Mouse (Mus musculus): ENCODE results near the gene Prelid3b. TPM values are rescaled to one million over a fixed set of nuclear protein-coding genes. Genes with fewer than 3 reads are reported as not detected.
A peak's percentile ranks its signal among the peaks of the same experiment; 100 is the strongest.

Prelid3b gene
- total RNA-seq, 1 experiment from 2014 or later = 185 TPM

DNA sequence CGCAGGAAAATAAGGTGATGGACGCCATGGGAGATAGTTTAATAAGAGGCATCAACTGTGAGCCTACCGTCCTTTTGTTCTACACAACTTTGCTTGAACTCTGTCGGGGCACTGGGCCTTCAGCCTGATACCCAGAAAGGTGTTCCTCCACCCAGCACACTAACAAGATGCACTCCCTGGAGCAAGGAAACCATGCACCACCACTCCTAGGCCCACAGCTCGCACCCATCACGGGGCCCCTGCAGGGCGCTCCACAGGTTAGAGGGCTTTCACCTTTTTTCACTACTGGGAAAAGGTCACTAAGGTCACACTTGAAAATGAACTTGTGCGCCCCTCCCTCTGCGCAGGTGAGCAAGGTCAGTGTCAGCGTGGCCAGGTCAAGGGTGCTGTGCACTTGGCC, 9.5 kb downstream of the Prelid3b start:
- peak; percentile 24 for DNase-seq

DNA sequence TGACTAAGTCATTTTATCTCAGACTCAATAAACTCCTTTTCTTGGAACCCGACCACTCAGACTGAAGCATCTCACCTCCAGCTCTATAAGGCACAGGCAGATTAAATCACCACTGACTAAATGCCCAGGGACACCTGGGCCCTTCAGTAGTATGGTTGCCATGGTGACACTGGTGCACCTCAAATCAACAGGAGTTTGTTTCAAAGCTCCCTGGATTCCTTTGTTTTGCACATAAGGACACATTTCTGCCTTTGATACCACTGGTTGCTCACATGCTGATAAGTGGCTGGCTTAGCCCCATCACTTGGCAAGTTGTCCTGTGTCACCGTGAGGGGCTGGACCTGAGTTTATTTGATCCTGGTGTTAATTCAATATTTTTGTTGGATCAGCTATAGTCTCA, 13.5 kb downstream of the Prelid3b start:
- DNase-seq = no peak

- DNase-seq = peak; percentile 18
Observed at GRCm38 (mm10) chr2:174453681-174454080, 19.2 kb downstream of the Prelid3b start.

DNA sequence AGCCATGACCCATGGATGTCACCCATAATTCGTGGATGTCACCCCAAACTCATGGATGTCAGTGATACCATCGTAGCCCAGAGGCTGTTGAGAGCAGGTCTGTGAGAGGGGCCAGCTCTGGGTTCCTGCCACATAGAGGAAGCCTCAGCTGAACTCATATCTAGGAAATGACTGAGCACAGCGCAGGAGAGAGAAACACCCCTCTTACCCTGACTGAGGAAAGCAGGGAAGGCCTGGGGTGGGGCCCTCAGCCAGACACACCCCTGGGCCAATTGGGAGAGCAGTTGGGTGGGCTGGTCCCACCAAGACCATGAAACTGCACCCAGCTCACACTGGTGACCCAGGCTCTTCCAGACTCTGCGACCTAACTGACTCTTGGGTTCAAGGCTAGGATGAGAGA, 22.5 kb downstream of the Prelid3b start, which contains the start of gene Tubb1:
Gene Tubb1 (plus strand): TSS at position 343 of the 400 bp plus-strand sequence.
- DNase-seq = no peak

GRCm38 (mm10) chr2:174448405-174448804, 24.5 kb downstream of the Prelid3b start:
- DNase-seq = no peak

GRCm38 (mm10) chr2:174446905-174447304, 26.0 kb downstream of the Prelid3b start:
- no peak for DNase-seq

DNA sequence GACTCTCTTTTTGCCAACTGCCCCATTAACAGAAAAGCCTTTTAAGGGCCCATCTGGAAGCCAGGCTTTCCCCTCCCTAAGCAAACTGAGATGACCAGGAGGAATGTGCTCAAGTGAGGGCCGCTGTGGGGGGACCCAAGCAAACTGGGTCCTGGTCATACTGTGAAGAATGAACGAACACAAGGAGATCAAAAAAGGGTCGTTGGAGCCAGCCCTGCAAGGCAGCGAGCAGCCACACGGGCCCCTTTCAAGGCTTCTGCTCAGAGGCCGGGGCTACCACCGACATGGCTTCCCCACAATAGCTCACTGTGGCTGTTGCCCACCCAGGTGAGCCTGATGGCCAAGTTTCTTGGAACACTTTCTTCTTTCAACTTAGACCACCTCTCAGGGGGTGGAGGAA, 26.4 kb downstream of the Prelid3b start:
- no peak for DNase-seq

GRCm38 (mm10) chr2:174445018-174445417, 27.9 kb downstream of the Prelid3b start:
- no peak for DNase-seq

DNA sequence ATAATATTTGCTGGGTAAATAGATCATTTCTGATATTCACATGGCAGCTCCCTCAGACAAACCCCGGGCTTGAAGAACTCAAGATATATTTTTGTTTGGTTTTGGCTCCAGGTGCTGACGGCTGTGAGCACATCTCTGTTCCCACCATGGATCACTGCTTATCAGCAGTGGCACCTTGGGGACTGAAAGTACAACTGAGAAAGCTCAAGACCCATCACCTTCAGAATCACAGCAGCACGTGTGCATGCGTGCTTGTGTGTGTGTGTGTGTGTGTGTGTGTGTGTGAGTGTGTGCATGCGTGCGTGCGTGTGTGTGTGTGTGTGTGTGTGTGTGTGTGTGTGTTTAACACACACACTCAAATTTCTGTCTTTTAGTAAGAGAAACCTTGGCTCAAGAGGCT, 28.5 kb downstream of the Prelid3b start:
- no peak for DNase-seq

- no peak for DNase-seq
Observed at GRCm38 (mm10) chr2:174443046-174443445, 29.8 kb downstream of the Prelid3b start.

- DNase-seq = peak; percentile 60
Observed at GRCm38 (mm10) chr2:174442460-174442859, 30.4 kb downstream of the Prelid3b start.

- DNase-seq = no peak
Observed at GRCm38 (mm10) chr2:174441898-174442297, 31.0 kb downstream of the Prelid3b start.

- DNase-seq = no peak
Observed at GRCm38 (mm10) chr2:174439961-174440360, 32.9 kb downstream of the Prelid3b start.

DNA sequence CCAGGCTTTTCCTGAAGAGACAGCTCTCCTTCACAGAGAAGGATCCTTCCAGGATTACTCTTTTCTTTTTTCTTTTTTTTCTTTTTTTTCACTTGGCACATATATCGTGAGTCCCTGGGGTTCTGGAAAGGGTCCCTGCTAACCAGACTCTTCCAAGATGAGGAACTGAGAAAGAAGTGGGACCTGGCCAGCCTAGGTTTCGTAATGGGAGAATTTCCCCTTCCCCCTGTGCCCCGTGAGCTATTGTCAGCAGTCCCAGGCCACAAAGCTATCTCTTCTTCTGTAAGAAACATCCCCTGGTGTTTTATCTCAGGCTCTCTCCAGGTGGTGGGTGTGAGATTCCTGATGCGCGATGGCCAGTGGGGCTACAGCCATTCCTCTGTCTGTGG, 33.4 kb downstream of the Prelid3b start:
- no peak for DNase-seq

DNA sequence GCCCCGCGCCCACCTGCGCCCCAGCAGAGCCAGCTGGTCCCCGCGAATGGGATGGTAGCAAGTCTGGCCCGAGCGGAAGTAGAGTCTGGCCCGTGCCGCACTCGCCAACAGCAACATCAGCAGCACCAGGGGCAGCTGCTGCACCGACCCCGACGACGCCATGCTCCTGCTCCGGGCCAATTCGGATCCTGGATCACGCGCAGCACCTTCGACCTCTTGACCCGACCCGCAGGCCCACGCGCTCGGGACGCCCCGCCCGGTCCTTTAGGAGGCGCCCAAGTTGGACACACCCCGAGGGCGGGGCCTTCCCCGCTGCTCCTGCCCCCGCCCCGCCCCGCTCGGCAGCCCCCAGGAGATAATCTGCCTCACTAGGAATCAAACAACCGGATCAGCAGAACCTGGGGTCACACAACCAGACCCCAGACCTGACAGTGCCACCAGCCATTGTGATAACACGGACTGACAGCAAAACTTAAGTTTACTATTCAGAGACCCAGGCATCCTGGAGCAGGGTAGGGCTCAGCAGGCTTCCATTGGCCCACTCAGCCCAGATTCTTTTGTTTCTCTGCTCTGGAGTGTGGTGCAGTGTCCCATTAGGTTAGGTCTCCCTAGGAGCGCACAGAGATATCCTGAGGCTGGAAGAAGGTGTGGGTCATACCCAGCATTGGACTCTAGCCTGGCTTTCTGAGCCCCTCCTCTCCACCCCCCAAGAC, 34.0 kb downstream of the Prelid3b start, which contains the start of gene Ctsz:
Gene Ctsz (minus strand): TSS at position 303 of the 713 bp plus-strand sequence.
- DNase-seq = peak; percentile 87

DNA sequence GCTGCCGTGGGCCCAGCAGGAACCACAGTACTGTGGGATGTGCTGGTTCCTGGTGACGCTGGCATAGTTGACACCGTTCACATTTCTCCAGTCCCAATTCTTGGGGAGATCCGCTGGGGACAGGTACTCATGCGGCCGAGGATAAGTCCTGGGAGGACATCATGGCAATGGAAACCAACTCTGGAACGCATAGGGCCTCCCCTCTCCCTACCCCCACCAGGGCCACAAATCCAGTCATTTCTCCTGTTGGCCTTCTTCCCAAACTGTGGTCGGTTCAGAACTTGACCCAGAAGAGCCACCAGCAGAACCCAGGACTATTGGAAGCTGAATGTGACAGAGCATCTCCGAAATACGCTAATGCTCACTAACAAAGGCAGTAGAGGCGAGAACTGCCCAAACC, 34.7 kb downstream of the Prelid3b start:
- DNase-seq = no peak

DNA sequence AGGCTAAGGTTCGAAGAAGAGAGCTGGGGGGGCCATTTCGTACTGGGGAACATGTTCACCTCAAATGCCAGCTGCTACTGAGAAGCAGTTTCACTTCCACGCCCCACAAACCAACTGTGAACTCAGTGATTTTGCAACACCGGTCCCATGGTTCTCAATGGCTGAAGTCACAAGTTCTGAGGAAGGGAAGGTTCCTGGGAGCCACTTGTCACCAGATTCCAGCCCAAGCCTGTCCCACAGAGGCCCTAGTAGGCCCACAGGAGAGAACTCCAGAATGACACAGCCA, 35.2 kb downstream of the Prelid3b start:
- peak; percentile 32 for DNase-seq

DNA sequence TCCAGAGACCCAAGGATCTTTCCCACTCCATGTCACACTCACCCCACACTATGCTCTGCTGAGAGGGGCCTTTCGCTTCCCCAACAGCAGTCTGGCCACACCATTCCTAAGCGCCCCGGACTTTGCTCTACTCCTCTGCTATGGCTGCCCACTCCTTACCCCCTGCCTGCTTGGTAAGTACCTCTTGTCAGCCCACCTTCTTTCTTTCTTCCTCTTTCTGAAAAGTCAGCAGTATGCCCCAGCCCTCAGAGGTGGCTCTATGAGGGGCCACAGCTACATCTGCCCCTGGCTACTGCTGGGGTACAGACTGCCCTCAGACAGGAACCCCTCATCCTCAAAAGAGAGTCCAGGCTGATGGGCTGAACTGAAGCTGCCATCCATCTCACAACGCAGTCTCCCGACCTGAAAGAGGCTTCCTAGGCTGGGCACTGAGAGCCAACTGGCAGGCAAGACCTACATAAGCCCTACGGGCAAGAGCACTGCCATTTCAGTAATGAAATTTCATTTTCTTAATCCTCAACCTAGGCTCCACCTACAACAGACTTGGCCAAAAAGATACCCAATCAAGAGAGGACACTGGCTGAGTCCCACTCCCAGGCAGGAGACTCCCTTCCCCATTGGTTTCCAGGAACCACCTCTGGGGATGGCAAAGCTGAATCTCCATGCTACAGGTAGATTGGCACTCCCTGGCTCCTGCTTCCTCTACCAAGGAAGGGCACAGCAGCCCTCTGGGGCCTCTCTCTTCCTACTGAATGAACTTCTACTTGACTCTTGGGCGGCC, 35.8 kb downstream of the Prelid3b start:
- DNase-seq = no peak

GRCm38 (mm10) chr2:174436076-174436701, 36.7 kb downstream of the Prelid3b start:
- DNase-seq = peak; percentile 21

GRCm38 (mm10) chr2:174434943-174435342, 37.9 kb downstream of the Prelid3b start:
- no peak for DNase-seq

DNA sequence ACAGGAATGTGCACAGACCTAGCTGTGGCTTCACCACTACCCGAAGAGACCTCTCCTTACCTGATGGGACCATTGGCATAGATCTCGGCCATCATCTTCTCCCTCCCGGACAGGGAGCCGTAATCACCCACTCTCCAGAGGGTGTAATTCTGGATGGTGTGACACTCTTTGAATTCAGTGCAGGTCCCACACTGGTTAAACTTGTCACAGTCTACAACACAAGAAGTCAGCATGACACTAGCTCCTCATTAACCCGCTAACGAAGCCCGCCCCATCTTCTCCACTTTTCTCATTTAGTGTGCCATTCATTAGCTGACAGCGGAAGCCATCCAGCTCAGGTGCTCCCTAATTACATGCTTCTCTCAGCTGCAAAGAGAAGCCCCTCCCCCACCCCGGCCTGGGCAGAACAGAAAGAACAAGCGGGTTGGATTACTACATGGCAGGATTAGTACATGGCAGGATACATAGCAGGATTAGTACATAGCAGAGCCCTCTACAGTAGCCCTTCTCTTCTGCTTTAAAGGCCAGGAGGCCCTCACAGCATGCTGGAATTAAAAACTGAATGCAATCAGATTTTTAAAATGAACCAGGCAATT, 43.8 kb downstream of the Prelid3b start:
- no peak for DNase-seq

- DNase-seq = no peak
Observed at GRCm38 (mm10) chr2:174428076-174428835, 44.6 kb downstream of the Prelid3b start.
